Mouse (Mus musculus) forebrain, postnatal 0 days (tissue): ENCODE results near the gene Cd247. TPM values are rescaled to one million over a fixed set of nuclear protein-coding genes. Genes with fewer than 3 reads are reported as not detected.

Experiments
- ATAC-seq: fragments of 200-750 bp; cut with Nextera tagmentation; 2 replicates; pipeline ENCODE4 v1.8.0; 2017; ENCODE audit warnings: mild to moderate bottlenecking, moderate library complexity
- DNase-seq: peaks from one replicate; pipeline ENCODE4 v3.0.0-alpha.2; 2015
- H3K27ac ChIP-seq: fragments of 300-500 bp; sonication (generic); 2 replicates; pipeline ENCODE4 v1.5.1; 2014; ENCODE audit warnings: low read depth, mild to moderate bottlenecking, antibody characterized with exemption, low read length, moderate library complexity, mixed read lengths
- H3K27me3 ChIP-seq: fragments of 300-500 bp; sonication (generic); 2 replicates; pipeline ENCODE4 v1.6.1; 2014; ENCODE audit warnings: mild to moderate bottlenecking, low read length, mixed read lengths; ENCODE audit not compliant: insufficient read depth
- H3K36me3 ChIP-seq: fragments of 300-500 bp; sonication (generic); 2 replicates; pipeline ENCODE4 v1.6.1; 2014; ENCODE audit warnings: mild to moderate bottlenecking, moderate library complexity; ENCODE audit not compliant: insufficient read depth
- H3K4me1 ChIP-seq: fragments of 300-500 bp; sonication (generic); 2 replicates; pipeline ENCODE4 v1.6.1; 2014; ENCODE audit warnings: antibody characterized with exemption; ENCODE audit not compliant: insufficient read depth
- H3K4me2 ChIP-seq: fragments of 300-500 bp; sonication (generic); 2 replicates; pipeline ENCODE4 v1.6.1; 2014; ENCODE audit warnings: low read depth, mild to moderate bottlenecking, moderate library complexity
- H3K4me3 ChIP-seq: fragments of 300-500 bp; sonication (generic); 2 replicates; pipeline ENCODE4 v1.5.1; 2014; ENCODE audit warnings: low read depth, low read length, mixed read lengths
- H3K9ac ChIP-seq: fragments of 300-500 bp; sonication (generic); 2 replicates; pipeline ENCODE4 v1.6.1; 2014; ENCODE audit warnings: mild to moderate bottlenecking
- H3K9me3 ChIP-seq: fragments of 300-500 bp; sonication (generic); 2 replicates; pipeline ENCODE4 v1.6.1; 2016; ENCODE audit warnings: low read length
- CTCF ChIP-seq: sonication (generic); IDR thresholded peaks from 2 replicates; pipeline ENCODE4 v1.5.1; 2016; ENCODE audit warnings: antibody characterized with exemption, control low read depth, low read depth
- WGBS: fragments of 180-500 bp; shearing (Covaris S2); extraction: QIAGEN DNeasy Blood & Tissue Kit; methylation state at CpG from one replicate; pipeline ENCODE4 v1.1.7; 2014; 5-methylcytosine and 5-hydroxymethylcytosine counted together
- polyA plus RNA-seq: library from polyadenylated mRNA; unstranded; fragments of >200 nt; fragmentation: Nextera tagmentation; extraction: Ambion mirVana; gene quantifications from 2 replicates; pipeline ENCODE4 v1.2.1, GENCODE M21; 2015
- total RNA-seq: library from RNA; depleted of rRNA; stranded (reverse); fragments of >200 nt; gene quantifications from 2 replicates; pipeline ENCODE4 v1.2.3, GENCODE M21; 2014

The Cd247 gene
- total and polyA plus RNA-seq, 2 experiments from 2014 or later = 0.14 to 0.67 TPM

GRCm38 (mm10) chr1:165765651-165766294, 22.7 kb upstream of the Cd247 start:
- 79% methylated on average over 17 of the region's 17 CpGs for WGBS
- no peak for ATAC-seq
- Histone ChIP-seq H3K27me3 (no peaks in the 10 kb centered on the region), H3K4me2 (no peak overlapping the region), H3K4me3 (no peak overlapping the region), H3K4me1 (0 out of 2 replicates have a peak, but pooled peaks cover 5% of the 10 kb centered on the region), H3K36me3 (0 out of 2 replicates have a peak, but pooled peaks cover 2% of the 10 kb centered on the region), H3K9ac (no peak overlapping the region), H3K9me3 (no peaks in the 10 kb centered on the region), H3K27ac (no peak overlapping the region)
- DNase-seq = no peak
- TF ChIP-seq CTCF = no peak

DNA sequence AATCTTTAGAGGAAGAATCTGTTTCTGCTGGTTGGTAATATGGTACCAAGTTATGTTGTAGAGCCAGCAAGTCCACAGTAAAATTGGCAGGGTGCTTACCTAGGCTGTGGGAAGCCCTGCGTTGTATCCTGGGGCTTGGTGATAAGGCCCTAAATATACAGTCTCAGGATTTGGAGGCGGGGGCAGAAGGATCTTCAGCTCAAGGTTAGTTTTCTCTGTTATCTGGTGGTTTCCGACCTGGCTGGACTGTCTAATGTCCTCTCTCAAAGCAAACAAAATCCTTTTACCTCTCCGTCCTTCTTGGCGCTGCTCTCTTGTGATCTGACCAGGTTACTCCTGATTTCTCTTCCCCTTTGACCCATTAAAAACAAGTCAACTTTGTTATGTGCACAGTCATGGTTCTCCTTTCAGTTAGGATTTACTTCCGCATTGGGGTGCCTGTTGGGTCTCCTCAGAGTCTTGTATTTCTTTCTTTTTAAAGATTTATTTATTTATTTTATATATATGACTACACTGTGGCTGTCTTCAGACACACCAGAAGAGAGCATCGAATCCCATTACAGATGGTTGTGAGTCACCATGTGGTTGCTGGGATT, 22.1 kb upstream of the Cd247 start:
- DNase-seq (no peak), ATAC-seq (no peak)
- no peak overlapping the region for H3K27ac ChIP-seq
- 93% methylated on average over 7 of the region's 7 CpGs for WGBS
- no peak for TF ChIP-seq CTCF
- H3K4me3 ChIP-seq = no peak overlapping the region
- H3K9ac ChIP-seq = no peak overlapping the region
- H3K36me3 ChIP-seq = 0 out of 2 replicates have a peak, but pooled peaks cover 3% of the 10 kb centered on the region
- H3K9me3 ChIP-seq = no peaks in the 10 kb centered on the region
- 0 out of 2 replicates have a peak, but pooled peaks cover 5% of the 10 kb centered on the region for H3K4me1 ChIP-seq
- no peaks in the 10 kb centered on the region for H3K27me3 ChIP-seq
- H3K4me2 ChIP-seq = no peak overlapping the region

GRCm38 (mm10) chr1:165768894-165769512, 19.5 kb upstream of the Cd247 start:
- Histone ChIP-seq H3K9ac (no peak overlapping the region), H3K27ac (no peak overlapping the region), H3K4me1 (no peaks in the 10 kb centered on the region), H3K4me3 (no peak overlapping the region), H3K27me3 (no peaks in the 10 kb centered on the region), H3K9me3 (no peaks in the 10 kb centered on the region), H3K36me3 (0 out of 2 replicates have a peak, but pooled peaks cover 3% of the 10 kb centered on the region), H3K4me2 (no peak overlapping the region)
- DNase-seq = no peak
- WGBS = 83% methylated on average over 9 of the region's 9 CpGs
- no peak for TF ChIP-seq CTCF
- ATAC-seq = no peak

DNA sequence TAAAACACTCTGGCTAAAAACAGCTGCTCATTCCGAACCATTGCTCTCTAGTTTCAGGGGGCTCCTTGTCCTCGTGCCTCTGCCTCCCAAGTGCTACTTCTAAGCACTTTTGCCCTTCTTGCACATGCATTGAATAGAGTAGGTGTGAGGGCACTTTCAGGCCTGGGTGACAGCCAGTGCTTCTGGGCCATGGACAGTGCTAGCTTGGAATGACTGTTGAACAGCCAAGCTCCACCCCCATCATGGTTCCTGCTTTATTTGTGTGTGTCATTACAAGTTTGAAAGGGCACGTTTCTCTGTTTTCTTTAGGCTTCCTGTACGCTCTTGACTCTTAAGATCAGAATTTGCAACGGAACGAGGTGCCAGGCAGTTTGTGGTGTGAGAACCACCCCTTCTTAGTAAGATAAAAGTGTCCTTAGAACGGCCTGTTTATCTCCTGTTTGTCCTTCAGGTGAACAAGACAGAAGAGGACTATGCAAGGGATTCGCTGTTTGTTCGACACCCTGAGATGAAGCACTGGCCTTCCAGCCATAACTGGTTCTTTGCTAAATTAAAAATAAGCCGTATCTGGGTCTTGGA, 18.2 kb upstream of the Cd247 start:
- WGBS = 84% methylated on average over 10 of the region's 10 CpGs
- no peak overlapping the region for H3K9ac ChIP-seq
- H3K4me3 ChIP-seq = no peak overlapping the region
- no peak for TF ChIP-seq CTCF
- H3K27ac ChIP-seq = no peak overlapping the region
- no peaks in the 10 kb centered on the region for H3K27me3 ChIP-seq
- no peak for ATAC-seq
- H3K9me3 ChIP-seq = no peaks in the 10 kb centered on the region
- no peak for DNase-seq
- no peaks in the 10 kb centered on the region for H3K4me1 ChIP-seq
- no peak overlapping the region for H3K4me2 ChIP-seq
- 0 out of 2 replicates have a peak, but pooled peaks cover 3% of the 10 kb centered on the region for H3K36me3 ChIP-seq

DNA sequence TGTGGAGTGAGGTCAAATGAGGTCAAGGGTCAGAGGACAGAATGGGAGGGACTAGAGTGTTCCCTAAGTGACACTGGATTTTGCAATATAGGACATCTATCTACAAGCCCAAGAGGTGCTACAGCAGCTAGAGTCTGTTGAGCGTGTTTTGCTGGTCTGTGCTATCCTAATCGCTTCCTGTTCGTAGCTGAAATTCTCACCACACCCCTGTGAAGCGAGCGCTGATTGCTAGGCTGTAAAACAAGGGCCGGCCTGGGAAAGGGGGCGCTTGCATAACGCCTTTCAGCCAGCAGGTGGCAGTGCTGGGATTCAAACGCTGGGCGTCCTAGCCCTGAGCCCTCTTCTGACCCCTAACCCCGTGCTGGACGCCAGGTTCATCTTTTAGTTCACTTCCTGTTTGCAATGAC, 17.0 kb upstream of the Cd247 start:
- Histone ChIP-seq H3K27me3 (no peaks in the 10 kb centered on the region), H3K4me2 (peak overlapping the region; percentile 39), H3K9ac (no peak overlapping the region), H3K4me1 (no peaks in the 10 kb centered on the region), H3K4me3 (no peak overlapping the region), H3K36me3 (0 out of 2 replicates have a peak, but pooled peaks cover 3% of the 10 kb centered on the region), H3K9me3 (no peaks in the 10 kb centered on the region), H3K27ac (no peak overlapping the region)
- DNase-seq (peak; percentile 78), ATAC-seq (peak; percentile 67)
- TF ChIP-seq CTCF = peak; percentile 93
- WGBS = under 1% methylated on average over 12 of the region's 12 CpGs

DNA sequence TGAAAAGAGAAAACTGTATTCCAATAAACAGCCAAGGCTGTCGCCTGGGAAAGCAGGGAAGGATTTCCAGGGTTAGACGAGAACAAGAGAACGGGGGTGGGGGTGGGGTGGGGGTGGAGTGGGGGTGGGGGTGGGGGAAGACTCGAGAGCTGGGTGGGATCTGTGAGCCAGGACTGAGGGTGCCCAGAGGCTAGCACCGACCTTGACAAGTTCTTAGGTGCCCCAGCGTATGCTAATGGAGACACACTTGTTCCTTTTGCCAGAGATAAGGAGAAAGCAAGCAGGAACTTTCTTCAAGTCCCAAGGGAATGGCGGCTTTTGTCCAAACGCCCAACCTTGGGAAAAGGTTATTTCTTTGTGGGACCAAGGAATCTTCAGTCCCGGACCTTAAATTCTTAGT, 16.5 kb upstream of the Cd247 start:
- no peak overlapping the region for H3K27ac ChIP-seq
- no peak for TF ChIP-seq CTCF
- no peaks in the 10 kb centered on the region for H3K4me1 ChIP-seq
- no peak overlapping the region for H3K4me3 ChIP-seq
- no peak overlapping the region for H3K9ac ChIP-seq
- H3K27me3 ChIP-seq = no peaks in the 10 kb centered on the region
- ATAC-seq (no peak), DNase-seq (no peak)
- 0 out of 2 replicates have a peak, but pooled peaks cover 3% of the 10 kb centered on the region for H3K36me3 ChIP-seq
- H3K4me2 ChIP-seq = peak overlapping the region; percentile 39; the same call in 1 of the 2 replicates
- no peaks in the 10 kb centered on the region for H3K9me3 ChIP-seq
- 53% methylated on average over 9 of the region's 9 CpGs for WGBS
